Mouse (Mus musculus) Muller cell, postnatal 12 days (primary cell): ENCODE results near the gene Rps27l.
"Not testable (repeated sequence)": the region's sequence is repeated elsewhere in the genome, so short reads cannot be mapped to it uniquely, and the experiment has no call there.

ENCODE experiments used
- DNase-seq: peaks from one replicate; pipeline ENCODE4 v3.0.0-alpha.2; 2015; ENCODE audit errors: inconsistent ontology term

Rps27l gene

GRCm38 (mm10) chr9:66945647-66946641, at the start of gene Rps27l:
Rps27l (plus strand) TSS chr9:66946086.
- peak; percentile 98 for DNase-seq

GRCm38 (mm10) chr9:66896951-66897350, 48.9 kb upstream of the Rps27l start:
- DNase-seq = no peak

GRCm38 (mm10) chr9:66897851-66898250, 48.0 kb upstream of the Rps27l start:
- DNase-seq = no peak

GRCm38 (mm10) chr9:66899072-66899471, 46.8 kb upstream of the Rps27l start:
- DNase-seq = no peak

GRCm38 (mm10) chr9:66899526-66899925, 46.4 kb upstream of the Rps27l start:
- DNase-seq = no peak

GRCm38 (mm10) chr9:66905990-66906389, 39.9 kb upstream of the Rps27l start:
- DNase-seq = peak; percentile 47

- DNase-seq = no peak
These were observed 38.8 kb upstream of the Rps27l start for GRCm38 (mm10) chr9:66907126-66907525.

GRCm38 (mm10) chr9:66907746-66908397, 38.0 kb upstream of the Rps27l start:
- no peak for DNase-seq

- no peak for DNase-seq
These were observed 36.0 kb upstream of the Rps27l start for GRCm38 (mm10) chr9:66909922-66910321.

- no peak for DNase-seq
These were observed 35.2 kb upstream of the Rps27l start for GRCm38 (mm10) chr9:66910677-66911076.

- peak; percentile 52 for DNase-seq
These were observed 33.6 kb upstream of the Rps27l start for GRCm38 (mm10) chr9:66912304-66912703.

GRCm38 (mm10) chr9:66913254-66913934, 32.5 kb upstream of the Rps27l start:
- not testable (repeated sequence) for DNase-seq

GRCm38 (mm10) chr9:66914540-66914939, 31.3 kb upstream of the Rps27l start:
- DNase-seq = no peak

- DNase-seq = no peak
These were observed 30.5 kb upstream of the Rps27l start for GRCm38 (mm10) chr9:66915401-66915800.

- DNase-seq = no peak
These were observed 29.8 kb upstream of the Rps27l start for GRCm38 (mm10) chr9:66915869-66916785.

- no peak for DNase-seq
These were observed 28.5 kb upstream of the Rps27l start for GRCm38 (mm10) chr9:66917216-66917891.

GRCm38 (mm10) chr9:66917892-66918255, 28.0 kb upstream of the Rps27l start:
- DNase-seq = no peak

GRCm38 (mm10) chr9:66918672-66919330, 27.1 kb upstream of the Rps27l start:
- DNase-seq = peak; percentile 27

GRCm38 (mm10) chr9:66919382-66919971, 26.4 kb upstream of the Rps27l start, which contains the start of gene Rab8b:
Rab8b (minus strand) TSS chr9:66919687.
- DNase-seq = peak; percentile 98
